Mouse (Mus musculus): Measurements from ENCODE around the gene Hpd.
"Not testable (repeated sequence)": the region's sequence is repeated elsewhere in the genome, so short reads cannot be mapped to it uniquely, and the experiment has no call there.

The Hpd gene

DNA sequence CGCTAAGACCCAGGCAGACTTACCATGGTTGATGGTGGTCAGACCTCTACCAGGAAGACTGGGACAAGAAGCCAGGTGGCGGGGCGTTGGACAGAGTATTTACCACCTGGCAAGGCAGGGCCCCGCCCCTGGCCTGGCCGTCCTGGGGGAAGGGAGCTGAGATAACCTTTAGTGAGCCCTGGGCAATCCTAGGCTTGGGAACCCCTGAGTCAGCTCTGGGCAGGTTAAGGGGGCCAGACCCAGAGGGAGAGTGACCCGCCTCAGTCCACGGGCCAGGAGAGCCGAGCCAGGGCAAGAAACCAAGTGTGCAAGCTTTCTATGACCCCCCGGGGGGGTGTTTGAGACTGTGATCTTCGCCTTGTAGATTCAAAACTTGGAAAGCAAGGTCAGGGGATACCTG lies at the start of gene Hpd:
Gene Hpd, minus strand, starts transcription at position 77 of the 400 bp plus-strand sequence.
- DNase-seq: no peak

GRCm38 (mm10) chr5:123232180-123232579 lies 49.7 kb upstream of the Hpd start:
- DNase-seq: no peak

GRCm38 (mm10) chr5:123229296-123229695 lies 46.8 kb upstream of the Hpd start:
- DNase-seq: no peak

GRCm38 (mm10) chr5:123228524-123228922 lies 46.0 kb upstream of the Hpd start:
- DNase-seq: no peak

DNA sequence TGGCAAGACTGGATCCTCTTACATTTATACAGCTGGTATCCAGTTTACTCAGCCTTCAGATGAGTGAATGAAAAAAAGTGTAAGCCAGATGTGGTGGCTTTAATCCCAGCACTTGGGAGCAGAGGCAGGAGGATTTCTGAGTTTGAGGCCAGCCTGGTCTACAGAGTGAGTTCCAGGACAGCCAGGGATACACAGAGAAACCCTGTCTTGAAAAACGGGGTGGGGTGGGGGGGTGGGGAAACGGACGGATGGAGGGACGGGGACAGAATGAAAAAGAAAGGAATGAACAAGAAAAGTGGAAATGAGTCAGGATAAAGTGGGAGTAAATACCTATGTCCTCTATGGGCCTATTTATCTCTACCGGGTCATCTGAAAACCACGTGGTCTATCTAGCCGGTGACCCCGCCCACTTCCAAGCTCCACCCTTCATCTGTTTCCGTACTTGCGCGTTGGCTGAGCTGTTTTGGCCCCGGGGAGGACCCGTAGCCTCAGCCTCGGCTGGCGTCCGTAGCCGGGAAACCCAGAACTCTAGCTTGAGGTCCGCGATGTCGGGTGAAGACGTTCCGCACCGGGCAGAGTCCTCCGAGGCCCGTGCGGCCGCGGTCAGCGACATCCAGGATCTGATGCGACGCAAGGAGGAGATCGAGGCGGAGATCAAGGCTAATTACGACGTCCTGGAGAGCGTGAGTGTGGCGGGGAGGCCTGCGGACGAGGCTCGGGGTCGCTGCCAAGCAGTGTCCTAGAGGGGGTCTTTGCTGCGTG lies 45.4 kb upstream of the Hpd start:
- peak; percentile 96 to 97 for DNase-seq

GRCm38 (mm10) chr5:123226851-123227250 lies 44.3 kb upstream of the Hpd start:
- no peak for DNase-seq

DNA sequence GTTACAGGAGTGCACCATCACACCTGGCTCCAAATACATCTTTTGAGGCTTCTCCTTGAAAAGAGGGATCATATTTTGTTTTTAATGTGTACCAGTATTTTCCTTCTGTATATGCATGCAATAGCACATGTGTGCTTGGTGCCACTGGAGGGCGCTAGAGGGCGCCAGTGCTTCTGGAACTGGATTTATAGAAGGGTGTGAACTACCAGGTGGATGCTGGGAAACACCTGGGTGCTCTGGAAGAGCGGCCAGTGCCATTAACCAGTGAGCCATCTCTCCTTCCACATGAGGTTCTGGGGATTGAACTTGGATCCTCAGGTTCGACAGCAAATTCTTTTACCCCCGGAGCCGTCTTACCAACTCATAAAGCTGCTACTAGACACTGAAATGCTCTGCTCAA lies 41.3 kb upstream of the Hpd start:
- not testable (repeated sequence) for DNase-seq

- DNase-seq: no peak
Observed at GRCm38 (mm10) chr5:123223051-123223410, 40.5 kb upstream of the Hpd start.

DNA sequence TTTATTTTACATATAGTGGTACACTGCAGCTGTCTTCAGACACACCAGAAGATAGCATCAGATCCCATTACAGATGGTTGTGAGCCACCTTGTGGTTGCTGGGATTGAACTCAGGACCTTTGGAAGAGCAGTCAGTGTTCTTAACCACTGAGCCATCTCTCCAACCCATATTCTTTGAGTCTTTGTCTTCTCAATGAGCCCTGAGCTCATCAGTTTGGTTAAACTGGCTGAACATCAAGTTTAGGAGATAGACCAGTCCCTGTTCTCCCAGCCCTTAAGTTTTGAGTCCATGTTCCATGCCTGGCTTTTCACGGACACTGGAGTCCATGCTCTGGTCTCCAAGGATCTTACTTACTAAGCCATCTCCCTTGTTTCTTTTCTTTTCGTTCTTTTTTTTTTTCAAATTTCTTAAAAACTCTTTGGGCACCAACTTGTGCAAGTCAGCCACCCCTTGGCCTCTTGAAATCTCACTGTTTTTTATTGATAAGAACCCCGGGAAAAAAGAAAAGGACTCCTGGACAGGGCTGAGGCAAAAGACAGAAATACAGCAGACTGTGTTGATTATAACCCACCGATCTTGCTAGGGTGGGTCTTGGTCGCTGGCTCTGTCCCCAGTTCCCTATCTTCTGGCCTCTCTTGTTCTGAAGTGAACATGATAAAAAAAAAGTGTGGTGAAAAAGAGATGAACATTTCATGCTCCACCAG lies 40.0 kb upstream of the Hpd start:
- DNase-seq: not testable (repeated sequence)

DNA sequence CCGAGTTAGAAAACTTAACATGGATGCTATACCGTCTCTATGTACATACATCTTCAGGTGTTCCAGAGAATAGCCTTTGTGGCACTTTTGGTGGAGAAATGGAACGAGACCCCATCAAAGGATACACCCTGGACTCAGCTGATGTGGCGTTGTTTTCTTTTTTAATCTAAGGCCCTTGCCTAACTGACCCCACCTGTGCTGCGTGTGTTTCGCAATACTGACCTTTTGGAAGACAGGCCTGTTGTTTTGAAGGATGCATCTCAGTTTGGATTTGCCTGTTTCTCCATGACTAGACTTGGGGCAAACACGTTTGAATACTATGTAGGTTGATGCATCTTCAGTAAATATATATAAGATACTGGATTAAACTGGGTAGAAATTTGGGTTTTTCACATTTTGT lies 21.1 kb upstream of the Hpd start:
- DNase-seq: not testable (repeated sequence)

GRCm38 (mm10) chr5:123202771-123203170 lies 20.2 kb upstream of the Hpd start:
- not testable (repeated sequence) for DNase-seq

DNA sequence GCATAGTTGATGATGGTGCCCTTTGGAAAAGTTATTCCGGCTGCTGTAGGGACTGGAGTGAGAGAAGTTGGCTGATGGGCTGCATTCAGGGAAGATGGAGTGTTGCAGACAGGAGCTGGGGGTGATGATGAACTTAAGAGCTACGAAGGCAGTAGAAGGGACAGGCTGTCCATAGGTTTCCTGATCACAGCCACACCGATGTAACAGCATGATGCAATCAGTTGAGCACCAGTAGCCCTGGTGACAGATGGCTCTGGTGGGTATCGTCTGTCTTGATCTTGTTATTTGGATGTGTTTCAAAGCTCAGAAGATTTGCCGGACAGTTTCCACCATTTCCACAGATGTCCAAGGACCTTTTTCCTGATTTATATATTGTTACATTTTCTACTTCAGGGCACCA lies 19.5 kb upstream of the Hpd start:
- peak in 1 of 2 experiments; percentile 7 for DNase-seq

GRCm38 (mm10) chr5:123201523-123201892 lies 19.0 kb upstream of the Hpd start:
- no peak for DNase-seq

- DNase-seq: not testable (repeated sequence)
Observed at GRCm38 (mm10) chr5:123200816-123201522, 18.4 kb upstream of the Hpd start.

DNA sequence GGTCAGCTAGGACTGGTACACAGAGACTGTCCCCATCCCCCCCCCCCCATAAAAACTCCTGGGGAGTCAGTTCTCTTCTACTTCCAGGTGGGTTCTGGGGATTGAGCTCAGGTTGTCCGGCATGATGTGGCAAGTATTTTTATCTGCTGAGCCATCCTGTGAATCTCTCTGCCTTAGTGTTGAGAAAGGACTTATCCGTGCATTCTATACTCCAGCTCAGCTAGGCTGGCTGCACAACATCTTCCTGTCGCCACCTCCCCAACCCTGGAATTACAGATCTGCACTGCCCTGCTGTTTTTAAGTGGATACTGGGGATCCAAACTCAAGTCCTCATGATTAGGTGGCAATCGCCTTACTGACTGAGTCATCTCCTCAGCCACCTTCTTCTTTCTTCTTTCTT lies 16.0 kb upstream of the Hpd start:
- no peak for DNase-seq

- no peak for DNase-seq
Observed at GRCm38 (mm10) chr5:123196746-123197145, 14.2 kb upstream of the Hpd start.

DNA sequence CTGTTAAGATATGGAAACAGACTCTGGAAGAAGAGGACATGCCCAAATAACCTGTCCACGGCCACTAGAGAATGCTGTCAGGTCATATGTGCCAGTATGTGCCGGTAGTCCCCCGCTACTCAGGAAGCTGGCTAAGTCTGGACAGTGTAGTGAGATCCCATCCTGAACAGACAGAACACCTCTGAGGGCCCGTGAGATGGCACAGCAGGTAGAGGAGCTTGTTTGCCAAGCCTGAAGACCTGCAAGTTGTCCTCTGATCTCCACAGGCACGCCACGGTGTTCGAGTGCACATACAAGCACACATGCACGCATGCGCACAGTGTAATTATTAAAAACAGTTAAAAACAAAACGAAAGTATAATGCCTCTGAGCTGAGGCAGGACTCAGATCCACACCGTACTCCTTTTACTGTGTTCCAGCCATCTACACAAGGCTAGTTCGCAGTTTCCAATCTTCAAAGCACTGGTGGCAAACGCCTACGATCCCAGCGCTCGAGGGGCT lies 13.0 kb upstream of the Hpd start:
- DNase-seq: no peak

DNA sequence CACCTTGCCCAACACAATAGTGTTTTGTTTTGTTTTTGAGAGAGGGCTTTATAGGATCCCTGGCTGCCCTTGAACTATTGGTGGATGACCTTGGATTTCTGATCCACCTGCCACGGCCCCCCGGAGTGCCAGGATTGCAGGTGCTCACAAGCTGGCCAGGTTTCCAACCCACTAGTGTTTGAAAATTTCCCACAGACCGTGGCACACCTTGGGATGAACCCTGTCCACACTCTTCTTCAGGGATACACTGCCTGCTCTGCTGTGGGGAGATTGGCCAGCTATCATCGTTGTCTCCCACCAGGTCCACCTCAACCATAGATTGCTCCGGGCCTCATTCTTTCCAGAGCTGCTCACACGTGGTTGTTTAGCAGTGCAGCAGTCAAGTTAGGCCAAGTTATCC lies 12.3 kb upstream of the Hpd start:
- no peak for DNase-seq

DNA sequence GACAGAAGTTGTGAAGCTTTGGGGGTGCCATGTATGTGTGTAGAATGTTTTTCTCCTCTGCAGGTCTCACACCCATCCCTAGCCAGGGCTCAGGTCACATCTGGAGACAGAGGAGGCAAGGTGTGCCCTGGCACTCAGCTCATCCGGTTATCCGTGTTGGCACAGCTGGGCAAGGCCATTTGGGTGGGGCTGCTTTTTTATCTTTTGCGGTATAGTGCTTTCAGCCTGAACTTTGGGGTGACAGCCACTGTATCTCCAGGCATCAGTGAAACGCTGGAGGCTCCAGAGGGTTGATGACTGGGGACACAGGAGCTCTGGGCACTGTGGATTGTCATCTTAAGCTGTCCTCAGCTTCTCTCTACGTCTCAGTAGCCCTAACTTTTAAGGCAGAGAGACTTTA lies 10.9 kb upstream of the Hpd start:
- no peak for DNase-seq

- DNase-seq: no peak
Observed at GRCm38 (mm10) chr5:123192606-123193150, 10.2 kb upstream of the Hpd start.

DNA sequence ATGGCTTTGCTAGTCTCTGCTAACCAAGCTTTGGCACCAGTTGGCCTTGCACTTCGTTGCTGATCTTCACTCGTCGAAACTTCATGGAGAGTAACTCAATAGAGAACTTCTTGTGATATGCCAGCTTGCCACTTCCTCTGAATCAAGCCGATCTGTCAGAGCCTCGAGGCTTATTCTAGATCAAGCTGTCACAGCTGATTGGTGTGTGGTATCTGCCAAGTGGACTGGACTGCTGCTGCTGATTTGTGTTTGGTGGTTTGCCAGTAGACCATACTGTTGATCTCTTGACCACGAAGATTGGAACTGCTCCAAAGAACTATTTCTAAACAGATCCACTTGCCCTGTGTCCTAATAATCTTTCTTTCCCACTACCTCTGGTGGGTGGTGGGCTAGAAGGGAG lies 8.9 kb upstream of the Hpd start:
- DNase-seq: no peak

GRCm38 (mm10) chr5:123190912-123191311 lies 8.4 kb upstream of the Hpd start:
- DNase-seq: no peak

GRCm38 (mm10) chr5:123187306-123187705 lies 4.8 kb upstream of the Hpd start:
- no peak for DNase-seq

Data from cerebellum, adult 18-20 months (tissue).